ENCODE assay signal across 8 mouse cellular contexts in the genomic region with DNA sequence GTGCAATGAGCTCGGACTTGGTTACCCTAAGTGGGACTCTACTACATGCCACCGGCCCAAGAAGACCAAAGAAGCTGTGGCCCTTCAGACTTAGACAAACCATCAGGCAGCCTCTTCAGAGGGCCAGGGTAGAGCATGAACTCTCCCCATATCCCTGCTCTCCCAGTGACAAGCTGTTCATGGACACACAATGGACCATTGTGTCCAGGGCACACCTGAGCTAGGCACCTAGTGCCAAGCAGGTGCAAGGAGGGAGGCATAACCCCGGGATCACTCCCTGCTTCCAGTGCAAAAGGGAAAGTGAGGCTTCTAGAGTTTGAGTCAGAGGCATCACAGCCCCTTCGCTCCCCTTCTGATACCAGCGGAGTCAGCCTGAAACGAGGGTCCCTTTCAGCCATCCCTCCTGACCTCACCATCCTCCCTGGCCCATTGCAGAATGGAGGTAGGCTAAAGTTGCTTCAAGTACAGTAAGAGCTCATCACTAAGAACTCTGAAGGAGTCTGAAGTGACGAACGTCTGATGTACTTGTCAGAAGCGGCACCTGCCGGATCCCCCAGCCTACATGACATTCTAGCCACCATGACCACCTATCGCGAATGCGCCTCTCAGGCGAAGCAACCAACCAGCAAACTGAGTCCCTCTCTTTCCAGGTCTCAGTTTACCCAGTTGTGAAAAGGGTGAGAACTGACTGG. TPM values are rescaled to one million over a fixed set of nuclear protein-coding genes. Genes with fewer than 3 reads are reported as not detected.
DNase-seq lines count a peak whose midpoint lies in the region; ATAC-seq and TF ChIP-seq lines count a peak whose summit lies in the region.

No protein-coding gene starts in this region.

- peak overlapping the region; percentile 90 for H3K27ac ChIP-seq in heart, embryonic 10.5 days
- H3K27ac ChIP-seq in CH12.LX (ENCODE audit: insufficient read depth, low read depth) = 0 out of 2 replicates have a peak overlapping the region, but pooled peaks have one; percentile 13
- H3K27ac ChIP-seq in forebrain, embryonic 16.5 days (ENCODE audit: low read length) = no peak overlapping the region
- H3K27ac ChIP-seq in liver, embryonic 16.5 days (ENCODE audit: low read length) = peak overlapping the region; percentile 64; the same call in 1 of the 2 replicates

- TF ChIP-seq CTCF in CH12.LX (conservative IDR thresholded peaks at IDR 0.05 in 1 of 2, IDR thresholded peaks at IDR 0.05 in 1 of 2; ENCODE audit: low read depth in 2 of 2, low read length in 2 of 2) = no peak

- no peaks in the 10 kb centered on the region for H3K36me3 ChIP-seq in heart, embryonic 10.5 days
- peaks cover 0 to 13% of the 10 kb centered on the region in 2 experiments for H3K36me3 ChIP-seq in CH12.LX (replicated peaks in 1 of 2; ENCODE audit: control insufficient read depth in 1 of 2, insufficient read depth in 1 of 2, low read length in 1 of 2)
- H3K36me3 ChIP-seq in forebrain, embryonic 16.5 days (ENCODE audit: control insufficient read depth, insufficient read depth) = no peaks in the 10 kb centered on the region
- H3K36me3 ChIP-seq in liver, embryonic 16.5 days (ENCODE audit: control insufficient read depth, insufficient read depth) = no peaks in the 10 kb centered on the region

- no peak for TF ChIP-seq EP300 in CH12.LX (IDR thresholded peaks at IDR 0.05; ENCODE audit: low read length)

- dilution Hi-C loops in CH12.LX (cut with MboI; ENCODE audit: extremely low pct_ligation_motif_present, extremely low pct_unique_long_range_greater_than_20kb, low sequenced_read_pairs) = no loop called here

- no peak for DNase-seq in heart, embryonic 10.5 days (ENCODE audit: low spot score)
- no peak for DNase-seq in heart, postnatal 36 days
- no peak for DNase-seq in CH12.LX (ENCODE audit: extremely low read depth)
- no peak for DNase-seq in adrenal gland, adult 8-10 months
- DNase-seq in kidney, adult 11 months = no peak

- no peak for ATAC-seq in forebrain, embryonic 16.5 days
- no peak for ATAC-seq in liver, embryonic 16.5 days (ENCODE audit: low read depth)
- ATAC-seq in erythroid progenitor cell, adult 5-6 weeks (replicated peaks; ENCODE audit: low FRiP score, poor library complexity, severe bottlenecking) = no peak

- H3K9ac ChIP-seq in CH12.LX (ENCODE audit: insufficient read depth, low read depth) = peak overlapping the region; percentile 58
- H3K9ac ChIP-seq in forebrain, embryonic 16.5 days (replicated peaks; ENCODE audit: low read depth, low read length) = peak overlapping the region; percentile 67
- peak overlapping the region; percentile 78 for H3K9ac ChIP-seq in liver, embryonic 16.5 days (ENCODE audit: low read depth, low read length)

- TF ChIP-seq RAD21 in CH12.LX (IDR thresholded peaks at IDR 0.05; ENCODE audit: low read depth, low read length) = no peak

- H3K79me2 ChIP-seq in CH12.LX (replicated peaks; ENCODE audit: control insufficient read depth, extremely low read depth, insufficient read depth, poor library complexity, severe bottlenecking) = peaks cover 4% of the 10 kb centered on the region; the same call in 1 of the 2 replicates

- H3K27me3 ChIP-seq in heart, embryonic 10.5 days (ENCODE audit: insufficient read depth, poor library complexity, severe bottlenecking) = peaks cover 30% of the 10 kb centered on the region
- no peaks in the 10 kb centered on the region for H3K27me3 ChIP-seq in CH12.LX (replicated peaks)
- H3K27me3 ChIP-seq in forebrain, embryonic 16.5 days (replicated peaks; ENCODE audit: control insufficient read depth, insufficient read depth, low read length) = no peaks in the 10 kb centered on the region; the same call in 1 of the 2 replicates
- peaks cover 26% of the 10 kb centered on the region for H3K27me3 ChIP-seq in liver, embryonic 16.5 days (ENCODE audit: control insufficient read depth, insufficient read depth, low read depth, low read length)

- no peak for TF ChIP-seq POLR2A in CH12.LX (IDR thresholded peaks at IDR 0.05; ENCODE audit: low read depth, low read length)

- peak overlapping the region; percentile 84 for H3K4me3 ChIP-seq in heart, embryonic 10.5 days
- peak overlapping the region; percentile 73 to 88 (median 79) for H3K4me3 ChIP-seq in CH12.LX (replicated peaks in 1 of 3; ENCODE audit: low read depth in 2 of 3, low read length in 2 of 3, poor library complexity in 1 of 3)
- peak overlapping the region; percentile 68 for H3K4me3 ChIP-seq in forebrain, embryonic 16.5 days (replicated peaks; ENCODE audit: low read length)
- peak overlapping the region; percentile 75 for H3K4me3 ChIP-seq in liver, embryonic 16.5 days (ENCODE audit: low read depth, low read length)

- H3K4me1 ChIP-seq in heart, embryonic 10.5 days = peaks cover 63% of the 10 kb centered on the region
- H3K4me1 ChIP-seq in CH12.LX (ENCODE audit: control insufficient read depth in 1 of 2, insufficient read depth in 2 of 2) = peaks cover 16 to 55% of the 10 kb centered on the region in 2 experiments
- peaks cover 61% of the 10 kb centered on the region for H3K4me1 ChIP-seq in forebrain, embryonic 16.5 days (replicated peaks; ENCODE audit: control insufficient read depth, insufficient read depth, low read length)
- peaks cover 34% of the 10 kb centered on the region for H3K4me1 ChIP-seq in liver, embryonic 16.5 days (ENCODE audit: control insufficient read depth, low read depth, low read length)

- WGBS in heart, embryonic 10.5 days = 20% methylated on average over 14 of the region's 14 CpGs
- 19% methylated on average over 14 of the region's 14 CpGs for WGBS in forebrain, embryonic 16.5 days
- 11% methylated on average over 14 of the region's 14 CpGs for WGBS in liver, embryonic 16.5 days (ENCODE audit: insufficient replicate concordance)

- in situ Hi-C loops in CH12.LX (cut with MboI; ENCODE audit: low pct_ligation_motif_present, low pct_unique_long_range_greater_than_20kb, low sequenced_read_pairs) = no loop called here

- H3K4me2 ChIP-seq in CH12.LX (ENCODE audit: insufficient read depth, low read depth, poor library complexity, severe bottlenecking) = peak overlapping the region; percentile 67
- H3K4me2 ChIP-seq in forebrain, embryonic 16.5 days (ENCODE audit: low read length) = peak overlapping the region; percentile 99
- H3K4me2 ChIP-seq in liver, embryonic 16.5 days (ENCODE audit: low read depth, low read length) = peak overlapping the region; percentile 99

- H3K9me3 ChIP-seq in heart, embryonic 10.5 days = no peaks in the 10 kb centered on the region
- H3K9me3 ChIP-seq in CH12.LX (replicated peaks; ENCODE audit: low read length) = no peaks in the 10 kb centered on the region
- H3K9me3 ChIP-seq in forebrain, embryonic 16.5 days (ENCODE audit: control insufficient read depth, low read length) = no peaks in the 10 kb centered on the region
- H3K9me3 ChIP-seq in liver, embryonic 16.5 days (replicated peaks; ENCODE audit: control insufficient read depth, low read length) = no peaks in the 10 kb centered on the region

- intact Hi-C loops in heart, postnatal 36 days (cut with DNase I) = loop anchor here (2.0 kb wide), 1 partner anchor 18 kb away; no protein-coding TSS in a partner anchor

TF ChIP-seq in CH12.LX, 34 proteins besides CTCF, POLR2A, EP300 and RAD21 (continues in another document):
- TF ChIP-seq ZKSCAN1 (IDR thresholded peaks at IDR 0.05; ENCODE audit: borderline replicate concordance, low read depth, low read length) = no peak
- no peak for TF ChIP-seq PAX5 (IDR thresholded peaks at IDR 0.05; ENCODE audit: low read length)
- no peak for TF ChIP-seq TBP (conservative IDR thresholded peaks at IDR 0.05; ENCODE audit: low read depth, low read length)
- TF ChIP-seq UBTF (IDR thresholded peaks at IDR 0.05; ENCODE audit: low read depth, low read length) = no peak
- TF ChIP-seq KAT2A (IDR thresholded peaks at IDR 0.05; ENCODE audit: insufficient replicate concordance, low read length) = no peak

RNA-seq across cellular contexts. Expression of a gene that starts 0.9 kb away (rescaled TPM):
- polyA plus RNA-seq in heart, embryonic 10.5 days (2016; fragmentation: Nextera tagmentation; extraction: Ambion mirVana) = 2.4 and 3.1 TPM in 2 replicates
- total RNA-seq in heart, postnatal 36 days (2021) = 10 to 100 TPM in 1 of 2 experiments, 1 to 10 TPM in 1; 9.5 to 11.0 TPM
- total RNA-seq in CH12.LX (2012; rRNA removed) (8.4 and 13.6 TPM in 2 replicates), CH12.LX (2014; rRNA removed) (2.6 and 3.2 TPM in 2 replicates)
- 17.7 and 19.7 TPM in 2 replicates for polyA plus RNA-seq in CH12.LX (2012; ENCODE audit: insufficient read length, low read depth)
- 2.3 and 5.9 TPM in 2 replicates for polyA plus RNA-seq in forebrain, embryonic 16.5 days (2015; fragmentation: Nextera tagmentation; extraction: Ambion mirVana)
- 1.7 and 2.8 TPM in 2 replicates for polyA plus RNA-seq in liver, embryonic 16.5 days (2015; fragmentation: Nextera tagmentation; extraction: Ambion mirVana)
- total RNA-seq in adrenal gland, adult 8-10 months (2022) = 10 to 100 TPM in 2 of 4 experiments, 1 to 10 TPM in 2; 7.7 to 18.1 (median 13.1) TPM
- total RNA-seq in erythroid progenitor cell, adult 5-6 weeks (2015; ENCODE audit: low replicate concordance) = 9.4 and 16.3 TPM in 2 replicates
- 1.4 and 10.1 TPM in 2 replicates for total RNA-seq in erythroid progenitor cell, adult 5-6 weeks (2017; ENCODE audit: low replicate concordance)

RNA-seq across cellular contexts. Expression of a gene that starts 3.2 kb away (rescaled TPM):
- polyA plus RNA-seq in heart, embryonic 10.5 days (2016; fragmentation: Nextera tagmentation; extraction: Ambion mirVana) = 159 and 189 TPM in 2 replicates
- 10 to 100 TPM; 60.6 to 66.9 TPM for total RNA-seq in heart, postnatal 36 days (2021)
- 97.8 and 122 TPM in 2 replicates for total RNA-seq in CH12.LX (2012; rRNA removed)
- total RNA-seq in CH12.LX (2014; rRNA removed) = 85.2 and 89.1 TPM in 2 replicates
- polyA plus RNA-seq in CH12.LX (2012; ENCODE audit: insufficient read length, low read depth) = 104 and 106 TPM in 2 replicates
- polyA plus RNA-seq in forebrain, embryonic 16.5 days (2015; fragmentation: Nextera tagmentation; extraction: Ambion mirVana) = 100 and 113 TPM in 2 replicates
- 59.5 and 60.5 TPM in 2 replicates for polyA plus RNA-seq in liver, embryonic 16.5 days (2015; fragmentation: Nextera tagmentation; extraction: Ambion mirVana)
- 10 to 100 TPM; 62.7 to 77.9 (median 68.5) TPM for total RNA-seq in adrenal gland, adult 8-10 months (2022)
- total RNA-seq in erythroid progenitor cell, adult 5-6 weeks (2015; ENCODE audit: low replicate concordance) = 59.8 and 67.1 TPM in 2 replicates
- 32.8 and 34.5 TPM in 2 replicates for total RNA-seq in erythroid progenitor cell, adult 5-6 weeks (2017; ENCODE audit: low replicate concordance)

RNA-seq across cellular contexts. Expression of a gene that starts 28.9 kb away (rescaled TPM):
- 28.5 and 32.3 TPM in 2 replicates for polyA plus RNA-seq in heart, embryonic 10.5 days (2016; fragmentation: Nextera tagmentation; extraction: Ambion mirVana)
- 1 to 10 TPM in 1 of 2 experiments, under 1 TPM in 1; 0.92 to 1.2 TPM for total RNA-seq in heart, postnatal 36 days (2021)
- 8.9 TPM in 2 replicates for total RNA-seq in CH12.LX (2012; rRNA removed)
- 17.7 and 18.4 TPM in 2 replicates for total RNA-seq in CH12.LX (2014; rRNA removed)
- 15.0 and 15.8 TPM in 2 replicates for polyA plus RNA-seq in CH12.LX (2012; ENCODE audit: insufficient read length, low read depth)
- polyA plus RNA-seq in forebrain, embryonic 16.5 days (2015; fragmentation: Nextera tagmentation; extraction: Ambion mirVana) = 29.0 and 32.4 TPM in 2 replicates
- polyA plus RNA-seq in liver, embryonic 16.5 days (2015; fragmentation: Nextera tagmentation; extraction: Ambion mirVana) = 1.4 and 1.9 TPM in 2 replicates
- 10 to 100 TPM; 15.5 to 19.1 (median 16.3) TPM for total RNA-seq in adrenal gland, adult 8-10 months (2022)
- 2.2 TPM in 1 of 2 replicates, not detected in the other for total RNA-seq in erythroid progenitor cell, adult 5-6 weeks (2015; ENCODE audit: low replicate concordance)
- 1.3 TPM in 1 of 2 replicates, not detected in the other for total RNA-seq in erythroid progenitor cell, adult 5-6 weeks (2017; ENCODE audit: low replicate concordance)
